Mouse (Mus musculus) heart, postnatal 4 days (tissue): ENCODE results near the gene Srgap3. TPM values are rescaled to one million over a fixed set of nuclear protein-coding genes. Genes with fewer than 3 reads are reported as not detected.

Source experiments
- DNase-seq: peaks from one replicate; pipeline ENCODE4 v3.0.0; 2021
- total RNA-seq, 2 experiments: library from RNA; stranded (reverse); gene quantifications; 2 replicates each; pipeline ENCODE4 v1.2.3; 2021

Gene Srgap3
- total RNA-seq, 2 experiments from 2014 or later: 2.9 to 3.0 TPM

DNA sequence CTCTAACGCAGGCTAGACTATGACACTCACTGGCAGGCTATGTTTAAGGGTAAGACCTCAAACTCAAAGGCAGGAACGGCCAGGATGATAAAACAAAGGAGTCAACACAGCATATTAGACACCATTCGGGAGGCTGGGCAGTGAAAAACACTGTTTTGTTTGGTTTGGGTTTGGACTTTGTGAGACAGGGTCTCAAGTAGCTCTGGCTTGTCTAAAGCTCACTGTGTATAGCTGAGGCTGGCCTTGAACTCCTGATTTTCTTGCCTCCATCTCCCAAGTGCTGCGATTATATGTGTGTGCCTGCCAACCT, 136.6 kb downstream of the Srgap3 start:
- no peak for DNase-seq

DNA sequence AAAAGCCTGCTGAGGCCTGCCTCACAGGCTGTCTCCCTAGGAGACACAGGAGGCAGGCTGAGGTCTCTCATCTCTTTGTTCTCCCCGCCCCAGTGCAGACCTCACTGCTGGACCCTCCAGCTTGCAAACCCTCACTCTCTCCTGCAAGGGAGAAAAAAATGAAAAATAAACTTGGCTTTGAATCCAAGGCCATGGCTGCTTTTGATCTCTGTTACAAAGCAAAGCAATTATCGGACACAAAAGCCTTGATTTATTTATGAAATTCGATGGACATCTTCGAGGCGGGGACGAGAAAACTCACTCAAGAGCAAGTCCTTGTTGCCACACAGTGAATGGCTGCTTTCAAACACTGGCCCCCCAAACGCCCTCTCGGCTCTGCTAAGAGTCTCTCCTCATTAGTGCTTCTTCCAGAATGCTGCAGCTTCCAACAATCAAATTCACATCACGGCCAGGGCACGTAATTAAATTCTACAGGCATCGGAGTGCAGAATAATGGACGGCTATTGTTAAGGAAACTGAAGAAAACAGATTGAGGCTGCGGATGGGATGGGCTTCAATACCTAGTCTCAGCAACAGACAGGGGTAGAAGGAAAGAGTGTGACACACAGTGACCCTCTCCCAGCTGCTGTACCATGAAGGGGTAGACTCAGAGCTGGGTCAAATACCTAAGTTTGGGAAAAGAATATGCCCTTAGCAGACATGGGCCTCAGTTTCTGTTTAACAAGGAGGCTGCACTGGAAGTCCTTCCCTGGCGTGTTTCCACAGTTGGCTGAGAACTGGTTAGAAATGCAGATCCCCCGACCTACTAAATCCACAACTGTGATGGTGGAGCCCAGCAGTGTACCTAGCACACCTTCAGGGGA, 137.2 kb downstream of the Srgap3 start:
- no peak for DNase-seq

DNA sequence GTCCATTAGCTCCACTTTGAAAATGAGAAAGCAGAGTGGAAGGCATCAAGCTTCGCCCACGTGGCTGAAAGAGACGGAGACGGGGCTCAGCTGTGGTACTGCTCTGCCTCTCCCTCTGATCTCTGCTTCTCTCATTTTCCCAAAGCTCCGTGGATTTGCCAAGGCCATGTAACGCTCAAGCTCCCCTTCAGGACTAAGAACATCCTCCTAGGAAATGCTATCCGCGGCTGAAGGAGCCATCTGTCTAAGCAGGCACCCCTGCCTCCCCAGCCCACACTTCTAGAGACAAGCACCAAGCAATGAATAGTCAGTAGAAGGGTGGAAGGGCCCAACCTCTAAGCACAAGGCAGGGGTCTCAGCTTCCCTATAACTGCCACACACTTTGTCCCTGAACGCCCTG, 138.3 kb downstream of the Srgap3 start:
- DNase-seq: no peak

DNA sequence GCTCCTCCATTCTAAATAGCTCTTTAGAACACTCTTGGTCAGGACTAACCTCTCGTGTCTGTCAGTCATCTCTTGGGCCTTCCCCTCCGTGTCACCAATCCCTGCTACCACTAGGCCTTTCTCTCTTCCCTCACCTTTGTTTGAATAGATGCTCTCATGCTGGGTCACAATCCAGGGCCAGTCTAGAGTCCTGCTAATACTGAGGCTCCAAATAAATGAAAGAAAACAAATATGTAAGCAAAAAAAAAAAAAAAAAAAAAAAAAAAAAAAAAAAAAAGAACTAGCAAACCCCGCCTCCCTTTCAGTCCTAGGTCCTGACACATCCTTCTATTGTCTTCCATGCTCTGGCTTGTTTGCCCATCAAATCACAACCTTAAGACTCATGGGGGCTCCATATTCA, 145.1 kb downstream of the Srgap3 start:
- no peak for DNase-seq

GRCm38 (mm10) chr6:112798378-112798777, 148.7 kb downstream of the Srgap3 start:
- DNase-seq: no peak

DNA sequence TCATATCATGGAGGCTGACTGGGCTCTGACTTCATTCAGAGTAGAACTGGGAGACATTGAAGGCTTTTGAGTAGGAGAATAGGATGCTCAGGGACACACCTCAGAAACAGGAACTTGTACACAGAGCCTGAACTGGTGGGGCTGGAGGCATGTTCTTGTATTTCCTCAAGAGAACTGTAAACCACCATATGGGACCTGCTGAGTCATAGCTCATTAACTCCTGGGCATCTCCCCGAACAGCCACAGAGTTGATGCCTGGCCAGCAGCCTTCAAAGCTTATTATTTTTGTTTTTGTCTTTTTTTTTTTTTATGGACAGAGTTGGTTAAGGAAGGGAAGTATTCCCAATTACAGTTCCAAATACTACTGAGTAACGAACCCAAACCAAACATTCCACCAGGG, 150.5 kb downstream of the Srgap3 start:
- no peak for DNase-seq

GRCm38 (mm10) chr6:112793887-112794286, 153.2 kb downstream of the Srgap3 start:
- no peak for DNase-seq

GRCm38 (mm10) chr6:112789901-112790300, 157.2 kb downstream of the Srgap3 start:
- no peak for DNase-seq

DNA sequence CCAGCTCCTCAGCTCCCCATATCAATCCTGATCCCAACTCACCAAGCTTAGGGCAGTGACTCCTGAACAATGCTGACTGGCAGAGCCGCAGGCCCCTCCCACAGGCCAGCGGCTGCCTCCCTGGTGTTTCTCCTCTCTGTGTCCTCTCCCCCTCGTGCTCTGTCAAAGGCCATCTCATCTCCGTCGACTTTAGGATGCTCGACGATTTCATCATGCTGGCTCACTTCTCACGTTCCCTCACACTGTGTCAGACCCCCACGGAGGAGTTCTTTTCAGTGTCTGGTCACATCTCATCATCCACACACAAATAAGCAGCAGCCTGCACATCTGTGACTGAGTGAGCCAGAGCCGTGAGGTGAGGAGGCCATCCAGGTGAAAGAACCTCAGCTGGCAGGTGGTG, 158.4 kb downstream of the Srgap3 start:
- DNase-seq: no peak

- DNase-seq: no peak
Measured at GRCm38 (mm10) chr6:112788174-112788573, 158.9 kb downstream of the Srgap3 start.

- DNase-seq: peak; percentile 6
Measured at GRCm38 (mm10) chr6:112781409-112782093, 165.5 kb downstream of the Srgap3 start.

- DNase-seq: peak; percentile 20
Measured at GRCm38 (mm10) chr6:112778211-112778610, 168.9 kb downstream of the Srgap3 start.

DNA sequence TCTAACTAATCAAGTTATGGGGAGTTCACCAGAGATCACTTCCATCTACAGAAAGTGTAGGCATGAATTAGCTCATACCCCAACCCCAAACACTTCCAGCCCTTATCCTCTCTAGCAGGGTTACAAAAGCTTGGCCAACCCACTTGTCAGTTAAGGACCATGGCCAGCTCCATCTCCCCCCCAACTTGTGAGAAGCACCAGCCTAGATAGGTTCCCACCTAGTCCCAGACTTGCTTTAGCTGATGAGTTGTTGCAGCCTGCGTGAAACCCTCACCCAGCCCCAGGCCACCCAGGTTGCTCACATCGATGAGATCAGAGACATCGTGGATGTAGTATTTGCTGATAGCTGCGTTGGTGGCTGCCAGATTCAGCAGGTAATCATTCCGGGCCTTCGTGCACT, 170.3 kb downstream of the Srgap3 start:
- DNase-seq: no peak

GRCm38 (mm10) chr6:112773754-112774153, 173.3 kb downstream of the Srgap3 start:
- DNase-seq: no peak

DNA sequence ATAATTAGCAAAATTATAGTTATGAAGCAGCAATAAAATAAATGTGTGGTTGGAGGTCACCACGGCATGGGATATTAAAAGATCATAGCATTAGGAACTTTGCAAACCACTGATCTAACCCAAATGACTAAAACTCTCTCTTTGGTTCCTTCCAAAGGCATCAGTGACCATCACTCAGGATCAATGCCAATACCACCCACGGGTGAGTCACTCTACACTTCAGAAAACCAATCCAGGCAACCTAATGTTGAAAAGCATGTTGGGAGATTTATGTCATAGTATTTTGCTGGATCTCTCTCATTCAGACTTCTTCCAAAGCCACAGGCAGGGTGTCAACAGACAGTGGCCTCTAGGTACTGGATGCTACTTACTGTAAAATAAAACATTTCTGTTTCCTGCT, 176.1 kb downstream of the Srgap3 start:
- DNase-seq: no peak

DNA sequence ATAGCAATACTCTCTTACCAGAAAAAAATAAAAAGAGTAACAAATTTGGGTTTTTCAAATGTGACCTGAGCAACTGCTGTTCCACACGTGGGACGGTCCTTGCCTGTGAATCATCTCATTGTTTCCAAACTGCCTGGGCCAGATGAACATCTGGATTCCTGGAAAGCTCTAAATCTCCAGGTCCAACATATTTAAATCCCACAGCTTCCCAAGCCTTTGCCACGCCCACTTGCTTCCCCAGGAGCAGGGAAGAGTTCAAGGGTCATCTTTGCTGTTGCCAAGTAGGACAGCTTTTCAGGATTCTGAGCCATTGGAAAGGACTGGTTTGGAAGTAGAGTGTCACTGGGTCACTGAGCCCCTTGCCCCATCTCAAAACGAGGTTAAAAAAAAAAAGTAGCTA, 188.5 kb downstream of the Srgap3 start:
- DNase-seq: peak; percentile 28

- no peak for DNase-seq
Measured at GRCm38 (mm10) chr6:112756866-112757265, 190.2 kb downstream of the Srgap3 start.

DNA sequence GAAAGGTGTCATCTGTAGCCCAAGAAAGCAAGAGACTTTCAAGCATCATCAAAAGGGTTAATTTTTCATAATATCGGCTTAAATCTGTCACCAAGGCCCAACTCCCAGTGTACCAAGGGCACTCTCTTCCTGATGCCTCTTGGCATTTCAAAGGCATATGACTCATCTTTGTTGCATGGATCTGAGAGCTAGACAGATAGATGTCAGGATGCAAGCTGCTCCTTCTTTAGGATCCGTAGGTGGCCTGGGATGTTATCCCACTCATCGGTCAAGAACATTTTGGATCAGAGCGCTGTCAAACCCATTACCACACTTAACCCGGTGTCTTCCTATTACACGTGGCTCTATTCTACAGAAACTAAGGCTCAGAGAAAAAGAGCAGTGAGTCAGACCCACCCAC, 192.1 kb downstream of the Srgap3 start:
- DNase-seq: no peak

DNA sequence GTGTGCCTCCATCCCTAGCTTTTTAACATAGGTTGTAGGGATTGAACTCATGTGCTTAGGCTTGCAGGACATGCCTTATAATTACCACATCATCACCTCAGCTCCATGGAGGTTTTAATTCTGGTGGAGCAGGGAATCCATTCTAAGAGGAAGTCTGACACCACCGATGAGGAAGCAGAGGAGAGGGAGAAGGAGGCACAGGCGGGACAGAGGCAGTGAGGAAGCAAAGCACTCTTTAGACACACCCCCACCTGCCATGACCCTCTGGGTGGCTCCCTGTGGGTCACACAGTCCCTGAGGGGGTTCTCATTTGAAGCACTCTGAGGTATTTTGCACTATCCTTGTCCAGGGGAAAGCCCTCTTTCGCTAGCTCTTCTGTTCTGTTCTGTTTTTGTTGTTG, 194.5 kb downstream of the Srgap3 start:
- no peak for DNase-seq

GRCm38 (mm10) chr6:112752007-112752406, 195.1 kb downstream of the Srgap3 start:
- no peak for DNase-seq

- no peak for DNase-seq
Measured at GRCm38 (mm10) chr6:112742297-112742696, 204.8 kb downstream of the Srgap3 start.

GRCm38 (mm10) chr6:112741766-112742165, 205.3 kb downstream of the Srgap3 start:
- DNase-seq: no peak

- no peak for DNase-seq
Measured at GRCm38 (mm10) chr6:112739635-112740034, 207.4 kb downstream of the Srgap3 start.

DNA sequence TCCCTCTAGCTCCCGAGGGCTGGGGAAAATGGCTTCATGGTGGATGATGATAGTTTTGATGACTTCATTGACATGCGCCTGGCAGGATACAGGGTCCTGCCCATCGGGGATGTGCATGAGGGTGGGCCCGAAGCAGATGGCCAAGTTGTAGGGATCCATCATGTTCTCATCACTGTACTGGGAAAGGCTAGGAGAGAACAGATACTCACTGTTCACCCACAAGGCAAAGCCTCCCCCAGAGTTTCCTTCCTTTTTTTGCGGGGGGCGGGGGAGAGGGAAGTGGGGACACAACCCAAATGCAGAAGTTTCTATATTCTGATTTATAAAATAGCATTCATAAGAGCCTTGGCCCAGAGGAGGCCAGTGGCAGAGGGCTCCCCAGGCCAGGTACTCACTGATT, 208.1 kb downstream of the Srgap3 start:
- DNase-seq: no peak
